Mouse (Mus musculus): ENCODE measurements around the gene Grm6. TPM values are rescaled to one million over a fixed set of nuclear protein-coding genes. Genes with fewer than 3 reads are reported as not detected.
A peak's percentile ranks its signal among the peaks of the same experiment; 100 is the strongest.

Grm6 gene
- polyA plus RNA-seq (2012; rRNA removed) (0.10 and 0.15 TPM in 2 replicates), polyA plus RNA-seq (2014; fragmentation: Nextera tagmentation; extraction: Ambion mirVana) (0.04 TPM in 1 of 2 replicates, not detected in the other)

DNA sequence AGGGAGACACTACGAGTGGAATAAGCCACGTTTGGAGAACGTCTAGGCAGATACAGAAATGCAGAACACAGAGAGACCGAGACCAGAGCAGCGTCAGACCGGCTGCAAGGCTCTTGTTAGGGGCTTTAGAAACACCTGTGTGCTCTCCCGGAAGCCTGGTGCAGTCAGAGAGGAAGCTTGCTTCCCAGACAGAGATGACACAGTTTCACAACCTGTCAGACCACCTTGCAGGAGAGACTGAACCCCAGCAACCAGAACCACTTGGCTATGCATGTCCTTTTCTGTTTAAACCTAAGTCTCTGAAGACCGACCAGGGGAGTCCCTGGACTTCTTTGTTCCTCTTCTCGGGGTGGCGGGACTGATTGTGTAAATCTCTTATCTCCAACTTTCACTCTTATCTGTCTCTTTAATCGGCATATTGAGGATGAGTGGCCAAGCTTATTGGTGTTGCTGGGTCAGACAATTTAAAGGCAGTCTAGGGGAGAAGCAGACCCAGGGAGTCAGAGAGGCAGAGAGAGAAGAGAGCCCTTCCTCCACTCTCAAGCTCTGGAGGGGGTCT lies at the start of gene Grm6:
TSS of gene Grm6 (plus strand) at position 509 of the 559 bp plus-strand sequence.
- no peak within 1 kb of the TSS for H3K9ac ChIP-seq (replicated peaks)

DNA sequence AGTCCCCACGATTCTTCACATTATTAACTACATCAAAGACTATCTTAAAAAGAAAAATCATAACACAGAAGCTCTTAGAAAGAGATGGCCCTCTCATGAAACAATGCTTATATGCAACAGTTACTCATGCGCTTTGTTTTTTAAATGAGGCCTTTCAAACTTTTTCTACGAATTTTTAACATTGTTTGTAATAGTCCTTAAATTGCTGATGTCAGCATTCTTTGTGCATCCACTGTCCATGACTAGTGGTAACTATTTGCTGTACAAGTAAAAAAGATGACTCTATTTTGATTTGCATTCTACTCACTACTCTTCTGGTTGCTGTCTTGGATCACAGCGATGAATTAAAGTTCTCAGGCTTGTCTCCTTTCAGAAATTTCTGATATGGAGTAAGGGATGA lies 36.3 kb upstream of the Grm6 start:
- no peak overlapping the region for H3K4me3 ChIP-seq (ENCODE audit: insufficient read depth in 1 of 2, low read depth in 2 of 2, low read length in 2 of 2)
- H3K4me2 ChIP-seq (ENCODE audit: low read depth) = no peak overlapping the region
- WGBS (ENCODE audit: insufficient replicate concordance) = 78% methylated on average over 4 of the region's 4 CpGs
- no peak overlapping the region for H3K9ac ChIP-seq (replicated peaks)
- peaks cover 3% of the 10 kb centered on the region for H3K9me3 ChIP-seq (ENCODE audit: control insufficient read depth, low read length)
- no peak overlapping the region for H3K27ac ChIP-seq
- H3K27me3 ChIP-seq (ENCODE audit: control insufficient read depth, insufficient read depth, low read length) = no peaks in the 10 kb centered on the region
- H3K4me1 ChIP-seq (replicated peaks; ENCODE audit: control insufficient read depth in 2 of 2, insufficient read depth in 2 of 2, low read length in 1 of 2) = no peaks in the 10 kb centered on the region
- DNase-seq (ENCODE audit: low read depth in 3 of 3, low spot score in 3 of 3) (no peak), ATAC-seq (ENCODE audit: insufficient read depth) (no peak)
- TF ChIP-seq CTCF (IDR thresholded peaks at IDR 0.05; ENCODE audit: low read depth) (no peak), EP300 (IDR thresholded peaks at IDR 0.05; ENCODE audit: low read depth) (no peak)
- H3K36me3 ChIP-seq (replicated peaks; ENCODE audit: control insufficient read depth, insufficient read depth, low read depth) = no peaks in the 10 kb centered on the region; the same call in 1 of the 2 replicates

More for the DNA sequence above, at the start of gene Grm6:
- H3K27me3 ChIP-seq (ENCODE audit: control insufficient read depth, insufficient read depth, low read length) = peaks cover 43% of the 10 kb centered on the region
- no peak within 1 kb of the TSS for H3K27ac ChIP-seq
- ATAC-seq (ENCODE audit: insufficient read depth) (no peak), DNase-seq (ENCODE audit: low read depth in 3 of 3, low spot score in 3 of 3) (no peak)
- peak within 1 kb of the TSS; percentile 33 for H3K4me2 ChIP-seq (ENCODE audit: low read depth)
- WGBS (ENCODE audit: insufficient replicate concordance) = 1% methylated on average over 11 of the region's 11 CpGs
- no peak for TF ChIP-seq CTCF (IDR thresholded peaks at IDR 0.05; ENCODE audit: low read depth)
- no peak for TF ChIP-seq EP300 (IDR thresholded peaks at IDR 0.05; ENCODE audit: low read depth)
- H3K36me3 ChIP-seq (replicated peaks; ENCODE audit: control insufficient read depth, insufficient read depth, low read depth) = no peaks in the 10 kb centered on the region
- no peaks in the 10 kb centered on the region for H3K4me1 ChIP-seq (replicated peaks; ENCODE audit: control insufficient read depth in 2 of 2, insufficient read depth in 2 of 2, low read length in 1 of 2)
- H3K4me3 ChIP-seq (ENCODE audit: insufficient read depth in 1 of 2, low read depth in 2 of 2, low read length in 2 of 2) = peak within 1 kb of the TSS in 1 of 2 experiments; percentile 23; a peak in 1 of 4 replicates
- no peaks in the 10 kb centered on the region for H3K9me3 ChIP-seq (ENCODE audit: control insufficient read depth, low read length)

- no peak overlapping the region for H3K27ac ChIP-seq
- no peaks in the 10 kb centered on the region for H3K36me3 ChIP-seq (replicated peaks; ENCODE audit: control insufficient read depth, insufficient read depth, low read depth)
- ATAC-seq (ENCODE audit: insufficient read depth) (no peak), DNase-seq (ENCODE audit: low read depth in 3 of 3, low spot score in 3 of 3) (no peak)
- H3K9me3 ChIP-seq (ENCODE audit: control insufficient read depth, low read length) = no peaks in the 10 kb centered on the region
- peaks cover 0 to 6% of the 10 kb centered on the region in 2 experiments; a peak in 2 of 4 replicates for H3K4me1 ChIP-seq (replicated peaks; ENCODE audit: control insufficient read depth in 2 of 2, insufficient read depth in 2 of 2, low read length in 1 of 2)
- 57% methylated on average over 2 of the region's 2 CpGs for WGBS (ENCODE audit: insufficient replicate concordance)
- TF ChIP-seq EP300 (IDR thresholded peaks at IDR 0.05; ENCODE audit: low read depth) (no peak), CTCF (IDR thresholded peaks at IDR 0.05; ENCODE audit: low read depth) (no peak)
- H3K4me2 ChIP-seq (ENCODE audit: low read depth) = no peak overlapping the region
- no peak overlapping the region for H3K4me3 ChIP-seq (ENCODE audit: insufficient read depth in 1 of 2, low read depth in 2 of 2, low read length in 2 of 2)
- H3K9ac ChIP-seq (replicated peaks) = no peak overlapping the region
- no peaks in the 10 kb centered on the region for H3K27me3 ChIP-seq (ENCODE audit: control insufficient read depth, insufficient read depth, low read length)
Measured at GRCm38 (mm10) chr11:50826214-50826613, 24.3 kb upstream of the Grm6 start.

DNA sequence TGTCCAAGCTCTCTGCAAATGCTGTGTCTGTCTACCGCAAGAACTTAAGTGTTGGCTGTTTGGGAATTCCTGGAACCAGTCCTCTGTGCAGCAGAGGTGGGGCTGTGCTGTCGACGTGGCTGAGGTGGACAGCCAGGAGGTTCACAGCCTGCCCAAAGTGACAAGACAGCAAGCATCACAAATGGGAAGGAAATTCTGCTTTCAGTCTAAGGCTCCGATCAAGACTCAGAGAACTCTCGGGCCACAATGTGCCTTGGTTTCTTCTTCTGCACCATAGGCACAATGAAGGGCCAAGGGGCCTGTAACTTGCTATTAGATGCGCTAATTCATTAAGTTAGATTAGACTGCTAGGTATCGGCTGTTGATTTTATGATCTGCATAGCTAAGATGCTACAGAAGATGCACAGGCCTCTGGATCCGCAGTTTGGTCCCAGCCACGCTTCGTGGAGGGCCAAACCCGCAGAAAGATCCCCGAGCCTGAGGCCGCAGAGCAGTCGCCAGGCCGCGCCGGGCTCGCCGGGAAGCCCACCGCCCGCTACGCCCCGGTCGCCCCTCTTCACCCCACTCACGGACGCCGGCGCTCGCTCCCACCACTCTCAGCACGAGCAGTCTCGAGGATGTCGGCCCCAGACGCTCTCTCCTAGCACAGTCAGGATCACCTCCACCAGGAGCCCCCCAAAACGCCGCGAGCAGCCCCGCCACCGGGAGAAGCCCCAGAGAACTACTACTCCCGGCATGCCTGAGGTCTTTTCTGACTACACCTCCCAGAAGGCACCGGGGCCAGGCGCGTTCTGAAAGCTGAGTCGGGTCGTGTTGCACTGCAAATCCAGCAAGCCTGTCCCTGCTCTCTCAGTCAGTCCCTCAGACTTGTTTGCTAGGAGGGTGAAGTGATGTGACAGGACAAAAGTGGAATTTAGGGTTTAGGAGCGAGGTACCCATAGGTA lies 23.2 kb upstream of the Grm6 start, which contains the start of gene Zfp354c:
TSS of gene Zfp354c (minus strand) at position 715 of the 944 bp plus-strand sequence.
- ATAC-seq (ENCODE audit: insufficient read depth) = peak; percentile 73; the same call in 1 of the 2 replicates
- Histone ChIP-seq H3K4me2 (ENCODE audit: low read depth) (peak within 1 kb of the TSS; percentile 80), H3K4me1 (replicated peaks; ENCODE audit: control insufficient read depth in 2 of 2, insufficient read depth in 2 of 2, low read length in 1 of 2) (peaks cover 0 to 6% of the 10 kb centered on the region in 2 experiments; a peak in 2 of 4 replicates), H3K36me3 (replicated peaks; ENCODE audit: control insufficient read depth, insufficient read depth, low read depth) (no peaks in the 10 kb centered on the region), H3K4me3 (ENCODE audit: insufficient read depth in 1 of 2, low read depth in 2 of 2, low read length in 2 of 2) (peak within 1 kb of the TSS; percentile 67 to 82), H3K27ac (no peak within 1 kb of the TSS), H3K27me3 (ENCODE audit: control insufficient read depth, insufficient read depth, low read length) (no peaks in the 10 kb centered on the region), H3K9me3 (ENCODE audit: control insufficient read depth, low read length) (no peaks in the 10 kb centered on the region), H3K9ac (replicated peaks) (peak within 1 kb of the TSS; percentile 59)
- no peak for TF ChIP-seq EP300 (IDR thresholded peaks at IDR 0.05; ENCODE audit: low read depth)
- 1% methylated on average over 45 of the region's 45 CpGs for WGBS (ENCODE audit: insufficient replicate concordance)
- DNase-seq (ENCODE audit: low read depth in 3 of 3, low spot score in 3 of 3) = peak; percentile 49 to 56 (median 51)

DNA sequence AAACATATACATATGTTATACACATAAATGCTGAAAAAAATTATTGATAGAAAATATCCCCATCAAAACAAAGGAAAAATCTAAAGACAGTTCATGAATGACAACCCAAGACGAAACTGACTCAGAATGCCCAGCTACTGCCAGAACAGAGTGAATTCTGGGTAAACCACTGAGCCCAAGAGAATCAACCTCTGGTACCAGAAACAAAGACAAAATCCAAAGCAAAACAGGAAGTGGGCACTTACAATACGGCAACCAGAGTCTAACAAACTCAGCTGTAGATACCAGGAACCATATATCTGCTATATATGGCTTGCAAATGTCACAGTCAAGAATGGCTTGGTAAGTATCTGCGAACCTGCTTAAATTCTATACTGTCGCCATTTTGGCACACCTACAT lies 14.8 kb upstream of the Grm6 start:
- 52% methylated on average over 4 of the region's 4 CpGs for WGBS (ENCODE audit: insufficient replicate concordance)
- Histone ChIP-seq H3K4me3 (ENCODE audit: insufficient read depth in 1 of 2, low read depth in 2 of 2, low read length in 2 of 2) (no peak overlapping the region), H3K27me3 (ENCODE audit: control insufficient read depth, insufficient read depth, low read length) (no peaks in the 10 kb centered on the region), H3K36me3 (replicated peaks; ENCODE audit: control insufficient read depth, insufficient read depth, low read depth) (no peaks in the 10 kb centered on the region), H3K27ac (no peak overlapping the region), H3K4me2 (ENCODE audit: low read depth) (no peak overlapping the region), H3K4me1 (replicated peaks; ENCODE audit: control insufficient read depth in 2 of 2, insufficient read depth in 2 of 2, low read length in 1 of 2) (no peaks in the 10 kb centered on the region), H3K9me3 (ENCODE audit: control insufficient read depth, low read length) (no peaks in the 10 kb centered on the region; the same call in 1 of the 2 replicates), H3K9ac (replicated peaks) (no peak overlapping the region)
- no peak for TF ChIP-seq EP300 (IDR thresholded peaks at IDR 0.05; ENCODE audit: low read depth)
- TF ChIP-seq CTCF (IDR thresholded peaks at IDR 0.05; ENCODE audit: low read depth) = no peak
- DNase-seq (ENCODE audit: low read depth in 3 of 3, low spot score in 3 of 3) = no peak
- no peak for ATAC-seq (ENCODE audit: insufficient read depth)
